Mouse (Mus musculus): Measurements from ENCODE around the gene Rhoa. TPM values are rescaled to one million over a fixed set of nuclear protein-coding genes. Genes with fewer than 3 reads are reported as not detected.
A peak's percentile ranks its signal among the peaks of the same experiment; 100 is the strongest.
"Not testable (repeated sequence)": the region's sequence is repeated elsewhere in the genome, so short reads cannot be mapped to it uniquely, and the experiment has no call there.

Rhoa gene
- polyA plus RNA-seq (2016; fragmentation: Nextera tagmentation; extraction: Ambion mirVana): 257 and 290 TPM in 2 replicates

DNA sequence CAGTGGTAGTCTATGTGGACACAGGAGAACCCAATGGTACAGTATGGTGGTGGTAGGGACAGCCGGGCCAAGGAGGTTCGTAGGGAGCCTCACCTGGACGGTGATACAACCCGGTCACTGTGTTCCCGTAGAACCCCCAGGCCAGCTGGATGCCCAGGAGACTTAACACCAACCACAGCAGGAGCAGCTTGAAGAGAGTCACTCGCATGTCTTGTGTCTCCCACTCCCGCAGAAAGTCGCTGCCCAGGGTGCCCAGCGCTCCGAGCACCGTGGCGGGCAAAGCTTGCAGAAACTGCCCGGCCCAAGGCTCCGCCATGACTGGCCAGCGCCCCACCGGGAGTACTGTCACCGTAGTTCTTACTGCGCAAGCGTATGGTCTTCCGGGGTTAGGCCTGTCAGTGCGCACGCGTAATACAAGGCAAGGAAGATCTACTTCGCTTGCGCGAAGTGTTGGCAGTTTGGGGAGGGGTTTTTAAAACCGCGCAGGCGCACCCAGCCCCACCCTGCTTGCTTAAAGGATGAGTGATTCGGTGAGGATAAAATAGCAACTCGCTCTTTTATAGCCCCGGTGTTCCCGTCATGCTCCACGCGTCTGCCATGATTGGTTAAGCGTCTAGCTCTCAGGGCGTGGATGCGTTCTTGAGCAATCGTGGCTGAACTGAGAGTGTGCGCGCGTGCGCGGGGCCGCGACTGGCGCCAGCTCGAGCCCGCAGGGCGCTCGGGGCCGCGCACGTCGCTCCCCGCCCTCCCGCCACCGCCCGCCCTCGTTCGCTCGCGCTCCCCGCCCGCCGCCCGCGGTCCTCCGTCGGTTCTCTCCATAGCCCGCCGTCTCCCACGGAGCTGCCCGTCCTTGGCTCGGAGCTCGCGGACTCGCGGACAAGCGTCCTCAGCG, at the start of gene Rhoa, which contains the start of gene Tcta:
Gene Rhoa, plus strand, starts transcription at position 501 of the 892 bp plus-strand sequence.
Gene Tcta, minus strand, starts transcription at position 532 of the 892 bp plus-strand sequence.
- Histone ChIP-seq H3K4me1 (peaks cover 38% of the 10 kb centered on the region), H3K4me3 (peak within 1 kb of the TSS; percentile 66), H3K27ac (peak within 1 kb of the TSS; percentile 97), H3K36me3 (replicated peaks) (peaks cover 34% of the 10 kb centered on the region), H3K9me3 (no peaks in the 10 kb centered on the region), H3K27me3 (ENCODE audit: poor library complexity, severe bottlenecking) (no peaks in the 10 kb centered on the region)
- WGBS: under 1% methylated on average over 80 of the region's 81 CpGs
- peak; percentile 97 for DNase-seq (ENCODE audit: extremely low spot score, low spot score)

DNA sequence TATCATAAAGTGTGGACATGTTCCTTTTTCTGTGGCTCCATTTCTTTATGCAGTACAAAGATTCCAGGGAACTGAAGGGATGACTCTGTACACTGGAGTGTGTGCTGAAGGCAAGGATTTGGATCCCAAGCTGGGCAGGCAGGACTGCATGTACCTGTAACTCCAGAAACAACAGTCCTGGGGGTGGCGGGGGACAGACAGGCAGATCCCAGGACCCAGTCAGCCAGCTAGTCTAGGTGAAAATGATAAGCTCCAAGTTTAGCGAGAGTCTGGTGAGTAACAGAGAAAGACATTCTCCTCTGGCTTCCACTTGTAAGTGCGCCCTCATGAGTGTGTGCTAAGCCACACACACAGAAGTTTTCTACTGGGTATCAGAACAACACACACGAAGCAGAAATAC, 45.4 kb upstream of the Rhoa start:
- Histone ChIP-seq H3K27me3 (ENCODE audit: poor library complexity, severe bottlenecking) (no peaks in the 10 kb centered on the region), H3K4me3 (no peak overlapping the region), H3K36me3 (replicated peaks) (peaks cover 29% of the 10 kb centered on the region), H3K4me1 (peaks cover 39% of the 10 kb centered on the region), H3K9me3 (no peaks in the 10 kb centered on the region), H3K27ac (no peak overlapping the region)
- WGBS: 90% methylated on average over 4 of the region's 4 CpGs
- no peak for DNase-seq (ENCODE audit: extremely low spot score, low spot score)

DNA sequence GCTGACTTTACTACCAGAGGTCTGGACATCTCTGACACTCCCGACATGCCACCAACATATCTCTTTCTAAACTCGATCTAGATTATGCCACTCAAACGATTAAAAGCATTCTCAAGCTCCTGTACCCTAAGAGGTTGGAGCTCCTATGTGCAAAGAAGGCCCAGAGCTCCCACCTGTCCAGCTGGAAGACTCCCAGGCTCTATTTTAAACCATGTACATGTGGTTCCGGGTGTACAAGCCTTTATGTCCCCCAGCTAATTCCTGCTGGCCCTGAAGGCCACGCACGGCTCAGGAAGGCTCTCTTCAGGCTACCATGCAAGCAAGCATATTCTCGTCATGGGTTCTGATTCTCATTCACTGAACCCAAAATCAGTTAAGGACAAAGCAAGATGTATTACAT, 44.1 kb upstream of the Rhoa start:
- WGBS: 83% methylated on average over 7 of the region's 7 CpGs
- H3K4me3 ChIP-seq: peak overlapping the region; percentile 97
- peaks cover 39% of the 10 kb centered on the region for H3K4me1 ChIP-seq
- no peaks in the 10 kb centered on the region for H3K27me3 ChIP-seq (ENCODE audit: poor library complexity, severe bottlenecking)
- no peaks in the 10 kb centered on the region for H3K9me3 ChIP-seq
- DNase-seq (ENCODE audit: extremely low spot score, low spot score): no peak
- H3K27ac ChIP-seq: no peak overlapping the region
- peaks cover 23% of the 10 kb centered on the region for H3K36me3 ChIP-seq (replicated peaks)

DNA sequence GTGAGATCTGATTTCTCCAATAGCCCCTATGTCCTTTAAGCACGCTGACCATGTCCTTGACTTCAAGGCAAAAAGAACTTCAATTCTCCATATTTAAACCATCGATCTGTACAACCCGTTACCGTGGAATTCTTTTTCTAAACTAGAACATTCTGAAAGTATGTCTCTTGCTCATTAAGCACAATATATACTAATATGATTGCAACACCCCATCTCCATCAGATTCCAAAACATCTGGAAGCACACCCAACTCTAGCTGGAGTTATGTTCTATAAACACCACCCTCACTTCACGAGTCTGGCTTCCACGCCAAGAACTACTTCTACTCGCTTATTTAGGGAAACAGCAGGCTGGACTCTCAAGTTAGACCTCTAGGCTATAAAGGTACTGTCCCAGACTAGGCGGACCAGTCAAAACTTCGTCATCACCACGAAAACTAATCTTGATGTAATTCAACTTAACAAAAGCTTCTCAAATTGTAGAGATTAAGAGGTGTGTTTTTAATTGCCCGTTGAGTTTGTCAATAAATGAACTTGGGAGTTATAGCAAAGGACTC, 43.4 kb upstream of the Rhoa start:
- H3K36me3 ChIP-seq (replicated peaks): peaks cover 16% of the 10 kb centered on the region
- peak overlapping the region; percentile 96 for H3K27ac ChIP-seq
- H3K4me1 ChIP-seq: peaks cover 39% of the 10 kb centered on the region
- no peaks in the 10 kb centered on the region for H3K27me3 ChIP-seq (ENCODE audit: poor library complexity, severe bottlenecking)
- no peak for DNase-seq (ENCODE audit: extremely low spot score, low spot score)
- H3K4me3 ChIP-seq: peak overlapping the region; percentile 97
- 52% methylated on average over 11 of the region's 11 CpGs for WGBS
- no peaks in the 10 kb centered on the region for H3K9me3 ChIP-seq

DNA sequence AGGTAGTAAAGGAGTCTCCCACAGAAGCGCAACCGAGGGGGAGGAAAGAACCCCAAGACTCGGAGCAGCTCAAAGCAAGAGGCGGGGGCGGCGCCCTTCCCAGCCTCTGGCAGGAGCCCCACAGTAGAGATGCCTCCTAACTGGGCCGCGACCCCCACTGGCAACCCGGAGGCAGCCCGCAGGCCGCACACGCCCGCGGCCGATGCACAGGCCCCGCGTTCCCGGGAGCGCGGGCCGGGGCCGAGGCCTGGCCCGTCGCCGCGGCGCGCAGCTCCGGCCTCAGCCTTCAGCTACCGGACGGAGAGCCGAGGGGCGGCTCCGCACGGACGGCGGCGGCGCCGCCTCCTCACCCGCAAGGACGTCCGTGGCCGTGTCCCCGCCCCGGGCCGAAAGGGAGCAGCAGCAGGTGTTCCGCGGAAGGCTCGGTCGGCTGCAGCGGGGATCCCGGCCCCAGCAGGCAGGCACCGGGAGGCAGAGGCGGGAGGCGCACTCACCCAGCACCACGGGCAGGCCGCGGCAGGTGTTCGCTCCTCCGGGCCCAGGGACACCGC, 42.7 kb upstream of the Rhoa start:
- peaks cover 39% of the 10 kb centered on the region for H3K4me1 ChIP-seq
- peaks cover 11% of the 10 kb centered on the region; the same call in 1 of the 2 replicates for H3K36me3 ChIP-seq (replicated peaks)
- peak overlapping the region; percentile 97 for H3K4me3 ChIP-seq
- WGBS: 0% methylated on average over 62 of the region's 62 CpGs
- DNase-seq (ENCODE audit: extremely low spot score, low spot score): no peak
- H3K27me3 ChIP-seq (ENCODE audit: poor library complexity, severe bottlenecking): no peaks in the 10 kb centered on the region
- H3K27ac ChIP-seq: peak overlapping the region; percentile 96
- no peaks in the 10 kb centered on the region for H3K9me3 ChIP-seq

DNA sequence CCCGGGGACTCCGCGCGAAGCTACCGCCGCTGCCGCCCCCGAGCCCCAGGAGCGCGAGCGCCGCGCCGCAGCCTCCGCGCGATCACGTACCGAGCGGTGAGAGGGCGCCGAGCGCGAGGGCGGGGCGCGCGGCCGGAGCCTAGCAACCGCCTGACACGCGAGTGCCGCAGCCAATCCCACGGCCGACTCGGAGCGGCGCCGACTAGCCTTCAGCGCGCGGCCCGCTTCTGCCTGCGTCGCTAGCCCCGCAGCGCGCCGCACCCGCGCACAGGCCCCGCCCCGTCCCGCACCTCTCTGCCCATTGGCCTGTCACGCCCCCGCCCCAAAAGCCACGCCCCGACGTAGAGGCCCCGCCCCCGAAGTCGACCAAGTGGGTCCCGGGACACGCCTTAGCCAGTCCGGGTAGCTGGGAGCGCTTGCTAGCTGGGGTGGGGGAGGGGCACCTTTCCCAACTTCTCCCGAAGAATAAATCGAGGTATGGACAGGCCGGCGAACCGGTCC, 42.2 kb upstream of the Rhoa start, which contains the start of gene Dag1:
Gene Dag1, minus strand, starts transcription at position 269 of the 501 bp plus-strand sequence.
- peak; percentile 99 for DNase-seq (ENCODE audit: extremely low spot score, low spot score)
- Histone ChIP-seq H3K9me3 (no peaks in the 10 kb centered on the region), H3K4me1 (peaks cover 39% of the 10 kb centered on the region), H3K4me3 (peak within 1 kb of the TSS; percentile 97), H3K36me3 (replicated peaks) (peaks cover 11% of the 10 kb centered on the region; the same call in 1 of the 2 replicates), H3K27me3 (ENCODE audit: poor library complexity, severe bottlenecking) (no peaks in the 10 kb centered on the region), H3K27ac (peak within 1 kb of the TSS; percentile 96)
- WGBS: under 1% methylated on average over 69 of the region's 71 CpGs

DNA sequence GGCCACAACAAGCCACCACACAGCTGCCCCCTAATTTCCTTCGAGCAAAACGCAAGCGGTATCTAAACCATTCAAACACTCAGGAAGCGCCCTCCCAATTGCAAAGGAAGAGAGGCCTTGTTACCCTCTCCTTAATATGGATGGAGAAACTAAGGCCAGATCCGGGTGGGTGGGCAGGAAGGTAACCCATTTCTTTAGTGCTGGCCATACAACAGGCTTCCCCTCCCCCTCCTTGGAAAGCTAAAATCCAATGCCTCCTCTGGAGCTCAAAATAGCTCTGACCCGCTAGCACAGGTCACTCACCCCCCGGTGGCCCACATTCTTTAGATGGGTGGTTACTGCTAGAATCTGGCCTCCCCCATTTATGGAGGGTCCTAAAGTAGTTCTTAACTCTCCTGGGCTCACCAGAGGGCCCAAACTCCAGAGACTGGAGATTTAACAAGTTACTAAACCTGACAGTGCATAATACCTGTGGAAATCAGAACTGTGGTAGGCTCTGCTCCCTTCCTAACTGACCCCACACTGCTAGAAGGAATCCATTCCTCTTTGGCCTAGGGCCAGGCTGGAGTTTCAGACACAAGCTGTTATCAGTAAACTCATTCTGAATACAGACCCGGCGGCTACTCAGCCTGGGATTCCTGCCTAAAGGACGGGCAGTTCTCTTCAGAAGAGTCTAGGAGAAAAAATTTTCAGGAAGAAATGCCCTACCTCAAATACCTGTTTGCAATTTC, 41.6 kb upstream of the Rhoa start:
- Histone ChIP-seq H3K4me1 (peaks cover 39% of the 10 kb centered on the region), H3K36me3 (replicated peaks) (peaks cover 11% of the 10 kb centered on the region; the same call in 1 of the 2 replicates), H3K27ac (peak overlapping the region; percentile 96), H3K4me3 (peak overlapping the region; percentile 97), H3K27me3 (ENCODE audit: poor library complexity, severe bottlenecking) (no peaks in the 10 kb centered on the region), H3K9me3 (no peaks in the 10 kb centered on the region)
- 13% methylated on average over 10 of the region's 10 CpGs for WGBS
- DNase-seq (ENCODE audit: extremely low spot score, low spot score): no peak

DNA sequence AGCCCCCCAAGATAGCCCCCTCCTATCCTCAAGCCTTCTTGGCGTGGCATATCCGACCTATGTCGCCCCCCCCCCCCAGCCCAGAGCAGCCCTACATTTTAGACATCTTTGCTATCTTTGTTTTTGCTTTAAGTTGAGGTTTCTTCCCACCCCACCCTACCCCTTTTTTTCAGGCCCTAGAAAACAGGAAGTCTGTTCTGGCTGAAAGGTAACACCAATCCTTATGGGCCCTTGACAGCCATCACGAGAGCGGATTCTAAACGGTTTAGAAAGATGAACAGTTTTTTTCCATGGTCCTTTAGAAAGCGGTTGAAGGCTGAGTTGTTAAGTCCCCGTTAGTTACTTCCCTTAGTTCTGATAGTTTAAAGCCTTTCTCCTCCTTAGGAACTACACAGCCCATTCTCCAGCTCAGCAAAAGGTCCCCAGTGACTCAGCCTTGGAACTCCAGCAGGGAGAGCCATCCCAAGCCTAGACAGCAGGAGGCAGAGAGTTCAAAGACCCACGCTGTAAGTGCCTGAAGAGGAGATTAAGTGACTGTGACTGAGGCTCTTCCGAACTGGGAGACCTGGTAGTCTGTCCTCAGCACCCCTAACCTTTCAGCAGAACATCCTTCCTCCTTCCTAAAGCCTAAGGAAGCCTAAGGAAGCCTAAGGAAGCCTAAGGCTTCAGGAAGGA, 39.5 kb upstream of the Rhoa start:
- H3K36me3 ChIP-seq (replicated peaks): no peaks in the 10 kb centered on the region
- no peak overlapping the region for H3K4me3 ChIP-seq
- H3K9me3 ChIP-seq: no peaks in the 10 kb centered on the region
- 67% methylated on average over 10 of the region's 10 CpGs for WGBS
- no peaks in the 10 kb centered on the region for H3K27me3 ChIP-seq (ENCODE audit: poor library complexity, severe bottlenecking)
- H3K27ac ChIP-seq: no peak overlapping the region
- DNase-seq (ENCODE audit: extremely low spot score, low spot score): no peak
- peaks cover 33% of the 10 kb centered on the region for H3K4me1 ChIP-seq

DNA sequence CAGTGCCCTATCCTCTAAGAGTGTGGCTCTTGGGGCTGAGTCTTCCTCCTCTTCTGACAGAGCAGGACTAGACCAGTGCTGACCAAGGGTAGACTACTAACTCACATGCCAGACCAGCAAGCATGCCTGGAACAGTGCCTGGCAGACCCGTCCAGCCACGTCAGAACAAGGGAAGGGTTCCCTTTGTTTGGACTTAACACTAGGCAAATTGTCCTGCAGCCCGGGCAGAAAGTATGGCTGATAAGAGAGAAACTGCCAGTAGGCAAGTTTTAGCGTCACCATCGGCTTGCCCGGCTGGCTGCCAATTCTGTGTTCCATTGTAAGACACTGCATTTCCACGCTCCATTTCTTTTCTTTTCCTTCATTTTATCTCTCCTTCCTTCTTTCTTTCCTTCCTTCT, 38.2 kb upstream of the Rhoa start:
- no peak for DNase-seq (ENCODE audit: extremely low spot score, low spot score)
- H3K4me3 ChIP-seq: no peak overlapping the region
- H3K36me3 ChIP-seq (replicated peaks): no peaks in the 10 kb centered on the region
- 85% methylated on average over 7 of the region's 7 CpGs for WGBS
- no peak overlapping the region for H3K27ac ChIP-seq
- H3K4me1 ChIP-seq: peaks cover 32% of the 10 kb centered on the region
- no peaks in the 10 kb centered on the region for H3K27me3 ChIP-seq (ENCODE audit: poor library complexity, severe bottlenecking)
- no peaks in the 10 kb centered on the region for H3K9me3 ChIP-seq

DNA sequence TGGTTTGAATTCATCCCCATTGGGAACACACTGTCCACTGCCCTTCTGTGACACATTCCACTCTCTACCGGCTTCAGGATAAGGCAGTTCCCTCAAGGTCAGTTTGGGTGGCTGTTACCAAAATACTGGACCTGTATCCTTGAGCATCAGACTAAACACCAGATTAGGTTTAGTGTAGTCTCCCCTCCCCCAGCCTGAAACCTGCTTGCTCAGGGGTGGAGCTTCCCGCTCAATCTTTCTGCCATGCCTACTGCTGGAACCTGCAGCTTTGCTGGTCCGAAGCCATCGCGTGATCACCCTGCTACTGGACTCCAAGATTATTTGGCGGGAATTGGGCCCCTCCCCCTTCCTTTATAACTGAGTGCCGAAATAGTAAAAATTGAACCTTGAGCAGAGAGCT, 37.2 kb upstream of the Rhoa start:
- not testable (repeated sequence) for H3K36me3 ChIP-seq (replicated peaks); H3K4me3 ChIP-seq; H3K9me3 ChIP-seq; H3K27ac ChIP-seq; DNase-seq (ENCODE audit: extremely low spot score, low spot score); H3K27me3 ChIP-seq (ENCODE audit: poor library complexity, severe bottlenecking)
- H3K4me1 ChIP-seq: peaks cover 24% of the 10 kb centered on the region
- WGBS: 81% methylated on average over 7 of the region's 7 CpGs

DNA sequence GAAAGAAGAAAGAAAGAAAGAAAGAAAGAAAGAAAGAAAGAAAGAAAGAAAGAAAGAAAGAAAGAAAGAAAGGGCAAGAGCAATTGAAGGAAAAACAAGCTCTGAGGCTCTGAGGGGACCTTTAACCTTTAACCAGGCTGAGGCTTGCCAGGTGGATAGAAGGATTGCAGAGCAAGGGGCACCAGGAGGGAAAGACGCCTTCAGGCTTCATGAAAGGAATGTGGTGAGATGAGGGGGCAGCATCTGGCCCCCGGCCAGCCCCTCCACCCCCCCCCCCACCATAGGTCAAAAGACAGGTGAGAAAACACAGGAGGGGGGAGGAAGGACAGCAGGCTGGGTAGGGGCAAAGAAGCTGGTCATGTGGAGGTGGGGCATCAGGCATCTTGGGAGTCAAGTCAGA, 34.0 kb upstream of the Rhoa start:
- no peaks in the 10 kb centered on the region for H3K27me3 ChIP-seq (ENCODE audit: poor library complexity, severe bottlenecking)
- no peak overlapping the region for H3K27ac ChIP-seq
- DNase-seq (ENCODE audit: extremely low spot score, low spot score): no peak
- H3K36me3 ChIP-seq (replicated peaks): no peaks in the 10 kb centered on the region
- no peak overlapping the region for H3K4me3 ChIP-seq
- peaks cover 18% of the 10 kb centered on the region for H3K4me1 ChIP-seq
- WGBS: 46% methylated on average over 2 of the region's 2 CpGs
- H3K9me3 ChIP-seq: no peaks in the 10 kb centered on the region

DNA sequence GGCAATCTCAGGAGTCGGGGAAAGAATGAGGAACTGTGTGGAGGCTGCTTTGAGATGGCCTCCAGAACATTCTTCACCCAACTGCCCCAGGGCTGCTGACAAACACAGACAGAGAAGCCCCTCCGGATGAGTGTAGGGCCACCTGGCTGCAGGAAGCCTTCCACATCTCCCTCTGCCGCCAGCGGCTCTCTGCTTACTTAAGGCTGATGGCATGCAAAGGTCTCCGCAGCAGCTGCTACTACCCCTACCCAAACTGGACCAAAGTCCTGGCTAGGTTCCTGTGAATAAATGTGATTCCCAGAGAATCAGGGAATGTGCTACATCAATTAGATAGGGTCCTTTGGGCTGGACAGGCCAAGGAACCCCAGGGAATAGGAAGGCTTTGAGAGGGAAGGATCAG, 33.2 kb upstream of the Rhoa start:
- H3K4me3 ChIP-seq: no peak overlapping the region
- no peaks in the 10 kb centered on the region for H3K9me3 ChIP-seq
- 0 out of 2 replicates have a peak overlapping the region, but pooled peaks have one; percentile 20 for H3K27ac ChIP-seq
- 80% methylated on average over 5 of the region's 5 CpGs for WGBS
- no peaks in the 10 kb centered on the region for H3K27me3 ChIP-seq (ENCODE audit: poor library complexity, severe bottlenecking)
- DNase-seq (ENCODE audit: extremely low spot score, low spot score): no peak
- peaks cover 18% of the 10 kb centered on the region for H3K4me1 ChIP-seq
- H3K36me3 ChIP-seq (replicated peaks): no peaks in the 10 kb centered on the region

All from forebrain, embryonic 10.5 days (tissue).